Mouse (Mus musculus) intestine, embryonic 16.5 days (tissue): ENCODE data around the gene Cyp3a41b. TPM values are rescaled to one million over a fixed set of nuclear protein-coding genes. Genes with fewer than 3 reads are reported as not detected.
"Not testable (repeated sequence)": the region's sequence is repeated elsewhere in the genome, so short reads cannot be mapped to it uniquely, and the experiment has no call there.

Source experiments
- ATAC-seq: fragments of 200-750 bp; cut with Nextera tagmentation; 2 replicates; pipeline ENCODE4 v1.8.0; 2017; ENCODE audit warnings: moderate TSS enrichment, moderate library complexity
- H3K27ac ChIP-seq: fragments of 300-500 bp; sonication (generic); 2 replicates; pipeline ENCODE4 v1.5.1; 2014; ENCODE audit warnings: mild to moderate bottlenecking, low read length
- H3K27me3 ChIP-seq: fragments of 300-500 bp; sonication (generic); replicated peaks from 2 replicates; pipeline ENCODE4 v1.6.1; 2014; ENCODE audit warnings: low read length, control low read depth, mixed read lengths; ENCODE audit not compliant: control insufficient read depth, insufficient read depth
- H3K36me3 ChIP-seq: fragments of 300-500 bp; sonication (generic); 2 replicates; pipeline ENCODE4 v1.6.1; 2014; ENCODE audit warnings: low read length, control low read depth; ENCODE audit not compliant: control insufficient read depth, insufficient read depth
- H3K4me1 ChIP-seq: fragments of 300-500 bp; sonication (generic); 2 replicates; pipeline ENCODE4 v1.6.1; 2014; ENCODE audit warnings: low read length, control low read depth, mixed read lengths; ENCODE audit not compliant: control insufficient read depth, insufficient read depth
- H3K4me2 ChIP-seq: fragments of 300-500 bp; sonication (generic); 2 replicates; pipeline ENCODE4 v1.6.1; 2014; ENCODE audit warnings: low read depth, low read length, control low read depth
- H3K4me3 ChIP-seq: fragments of 300-500 bp; sonication (generic); 2 replicates; pipeline ENCODE4 v1.5.1; 2014; ENCODE audit warnings: mild to moderate bottlenecking, low read length
- H3K9ac ChIP-seq: fragments of 300-500 bp; sonication (generic); 2 replicates; pipeline ENCODE4 v1.6.1; 2014; ENCODE audit warnings: low read depth, low read length
- H3K9me3 ChIP-seq: fragments of 300-500 bp; sonication (generic); 2 replicates; pipeline ENCODE4 v1.6.1; 2016; ENCODE audit warnings: low read length, control low read depth; ENCODE audit not compliant: control insufficient read depth
- WGBS: fragments of 180-500 bp; shearing (Covaris S2); extraction: QIAGEN DNeasy Blood & Tissue Kit; methylation state at CpG from one replicate; pipeline ENCODE4 v1.1.7; 2014; 5-methylcytosine and 5-hydroxymethylcytosine counted together
- polyA plus RNA-seq: library from polyadenylated mRNA; unstranded; fragments of >200 nt; fragmentation: Nextera tagmentation; extraction: Ambion mirVana; gene quantifications from 2 replicates; pipeline ENCODE4 v1.2.1, GENCODE M21; 2015

Cyp3a41b gene
- polyA plus RNA-seq, result not detected in 2 replicates

GRCm38 (mm10) chr5:145584630-145585029 is at the start of gene Cyp3a41b:
Cyp3a41b (minus strand) TSS chr5:145584730.
- not testable (repeated sequence) for H3K36me3 ChIP-seq, H3K9me3 ChIP-seq, ATAC-seq, H3K4me3 ChIP-seq, H3K27ac ChIP-seq, H3K4me2 ChIP-seq, H3K4me1 ChIP-seq, H3K9ac ChIP-seq, H3K27me3 ChIP-seq
- 59% methylated on average over 1 of the region's 2 CpGs for WGBS

- WGBS, result 85% methylated on average over 1 of the region's 1 CpGs
- not testable (repeated sequence) for ATAC-seq, H3K27me3 ChIP-seq
These were observed 47.8 kb upstream of the Cyp3a41b start for GRCm38 (mm10) chr5:145632286-145632685.

GRCm38 (mm10) chr5:145604891-145605290 is 20.4 kb upstream of the Cyp3a41b start:
- not testable (repeated sequence) for ATAC-seq, H3K27ac ChIP-seq, H3K9ac ChIP-seq, H3K9me3 ChIP-seq, H3K4me3 ChIP-seq, H3K4me1 ChIP-seq, H3K4me2 ChIP-seq, H3K27me3 ChIP-seq, H3K36me3 ChIP-seq
- 56% methylated on average over 1 of the region's 1 CpGs for WGBS

More at GRCm38 (mm10) chr5:145632286-145632685, 47.8 kb upstream of the Cyp3a41b start:
- H3K9me3 ChIP-seq, H3K9ac ChIP-seq, H3K27ac ChIP-seq, H3K4me2 ChIP-seq, H3K4me1 ChIP-seq, H3K4me3 ChIP-seq, H3K36me3 ChIP-seq: not testable (repeated sequence)

GRCm38 (mm10) chr5:145597851-145598250 is 13.3 kb upstream of the Cyp3a41b start:
- H3K27ac ChIP-seq, H3K4me1 ChIP-seq, H3K4me2 ChIP-seq, H3K36me3 ChIP-seq, H3K9me3 ChIP-seq, H3K27me3 ChIP-seq, ATAC-seq, H3K4me3 ChIP-seq, H3K9ac ChIP-seq: not testable (repeated sequence)
- WGBS, result 76% methylated on average over 5 of the region's 5 CpGs

- not testable (repeated sequence) for H3K4me1 ChIP-seq, H3K4me2 ChIP-seq, H3K27me3 ChIP-seq, ATAC-seq, H3K9me3 ChIP-seq, H3K4me3 ChIP-seq, H3K9ac ChIP-seq, H3K36me3 ChIP-seq, H3K27ac ChIP-seq
- 62% methylated on average over 1 of the region's 1 CpGs for WGBS
These were observed 7.2 kb downstream of the Cyp3a41b start for GRCm38 (mm10) chr5:145577321-145577720.

- not testable (repeated sequence) for H3K9ac ChIP-seq, H3K27ac ChIP-seq, H3K36me3 ChIP-seq, H3K4me1 ChIP-seq, H3K27me3 ChIP-seq, H3K9me3 ChIP-seq, H3K4me3 ChIP-seq, H3K4me2 ChIP-seq, ATAC-seq
- WGBS, result 85% methylated on average over 4 of the region's 4 CpGs
These were observed 8.9 kb downstream of the Cyp3a41b start for GRCm38 (mm10) chr5:145575660-145576059.

- not testable (repeated sequence) for H3K4me2 ChIP-seq, H3K27ac ChIP-seq, H3K9ac ChIP-seq, H3K4me1 ChIP-seq, ATAC-seq, H3K36me3 ChIP-seq, H3K4me3 ChIP-seq, H3K27me3 ChIP-seq, H3K9me3 ChIP-seq
- 79% methylated on average over 2 of the region's 2 CpGs for WGBS
These were observed 12.6 kb downstream of the Cyp3a41b start for GRCm38 (mm10) chr5:145571922-145572321.

Other genes with a start within 250 kb of the Cyp3a41b start
- not detected in 2 replicates for gene Cyp3a57, start 239.5 kb downstream of the Cyp3a41b start, polyA plus RNA-seq
- 0.10 and 0.17 TPM in 2 replicates for gene Cyp3a16, start 115.0 kb downstream of the Cyp3a41b start, polyA plus RNA-seq
- not detected in 2 replicates for gene Cyp3a41a, start 135.4 kb upstream of the Cyp3a41b start, polyA plus RNA-seq
- gene Cyp3a44, start 221.1 kb upstream of the Cyp3a41b start, polyA plus RNA-seq, result not detected in 2 replicates